Mouse (Mus musculus) forebrain, embryonic 15.5 days (tissue): ENCODE measurements at regions not wholly inside any gene's neighbourhood (a gene's known extent, or its start where the extent isn't known, plus 50 kb on each side); places are given as distances from the start of the nearest gene placed in this dataset.

Source experiments
- ATAC-seq: fragments of 200-750 bp; cut with Nextera tagmentation; replicated peaks from 2 replicates; pipeline ENCODE4 v1.8.0; 2017; ENCODE audit warnings: mild to moderate bottlenecking, moderate TSS enrichment, moderate library complexity
- H3K27ac ChIP-seq: fragments of 300-500 bp; sonication (generic); replicated peaks from 2 replicates; pipeline ENCODE4 v1.5.1; 2015; ENCODE audit warnings: mild to moderate bottlenecking, inconsistent platforms
- H3K27me3 ChIP-seq: fragments of 300-500 bp; sonication (generic); 2 replicates; pipeline ENCODE4 v1.6.1; 2015; ENCODE audit warnings: inconsistent platforms
- H3K36me3 ChIP-seq: fragments of 300-500 bp; sonication (generic); 2 replicates; pipeline ENCODE4 v1.6.1; 2015; ENCODE audit warnings: mild to moderate bottlenecking, inconsistent platforms
- H3K4me1 ChIP-seq: fragments of 300-500 bp; sonication (generic); 2 replicates; pipeline ENCODE4 v1.6.1; 2015; ENCODE audit warnings: inconsistent platforms
- H3K4me2 ChIP-seq: fragments of 300-500 bp; sonication (generic); replicated peaks from 2 replicates; pipeline ENCODE4 v1.6.1; 2015; ENCODE audit warnings: mild to moderate bottlenecking, inconsistent platforms
- H3K4me3 ChIP-seq: fragments of 300-500 bp; sonication (generic); 2 replicates; pipeline ENCODE4 v1.5.1; 2015; ENCODE audit warnings: mild to moderate bottlenecking, inconsistent platforms
- H3K9ac ChIP-seq: fragments of 300-500 bp; sonication (generic); replicated peaks from 2 replicates; pipeline ENCODE4 v1.6.1; 2015; ENCODE audit warnings: mild to moderate bottlenecking, inconsistent platforms
- H3K9me3 ChIP-seq: fragments of 300-500 bp; sonication (generic); 2 replicates; pipeline ENCODE4 v1.6.1; 2016; ENCODE audit warnings: inconsistent platforms
- WGBS: fragments of 180-500 bp; shearing (Covaris S2); methylation state at CpG from one replicate; pipeline ENCODE4 v1.1.7; 2015; ENCODE audit warnings: mixed read lengths; 5-methylcytosine and 5-hydroxymethylcytosine counted together

DNA sequence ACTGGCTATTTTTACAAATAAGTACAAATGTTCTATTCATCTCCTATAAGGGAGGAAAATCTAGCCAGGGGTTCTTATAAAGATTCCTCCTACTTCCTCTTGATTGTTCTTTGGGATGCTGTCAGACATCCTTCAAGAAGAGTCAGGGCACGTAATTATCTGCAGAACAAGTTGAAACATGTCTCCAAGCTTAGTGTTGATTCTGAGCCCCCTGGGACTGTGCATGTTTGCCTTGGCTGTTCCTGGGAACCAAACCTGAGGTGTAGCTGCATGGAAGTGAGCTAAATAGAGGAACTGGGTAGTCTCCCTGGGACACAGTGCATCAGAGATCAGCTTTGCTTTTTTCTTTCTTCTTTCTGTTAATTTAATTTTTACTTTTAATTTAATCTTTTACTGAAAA lies 484.8 kb upstream of the 4930452B06Rik start:
- Histone ChIP-seq H3K4me1 (no peaks in the 10 kb centered on the region), H3K9me3 (no peaks in the 10 kb centered on the region), H3K9ac (no peak overlapping the region), H3K36me3 (no peaks in the 10 kb centered on the region), H3K4me3 (no peak overlapping the region), H3K4me2 (no peak overlapping the region), H3K27me3 (no peaks in the 10 kb centered on the region), H3K27ac (no peak overlapping the region)
- WGBS: 70% methylated on average over 1 of the region's 1 CpGs
- no peak for ATAC-seq

DNA sequence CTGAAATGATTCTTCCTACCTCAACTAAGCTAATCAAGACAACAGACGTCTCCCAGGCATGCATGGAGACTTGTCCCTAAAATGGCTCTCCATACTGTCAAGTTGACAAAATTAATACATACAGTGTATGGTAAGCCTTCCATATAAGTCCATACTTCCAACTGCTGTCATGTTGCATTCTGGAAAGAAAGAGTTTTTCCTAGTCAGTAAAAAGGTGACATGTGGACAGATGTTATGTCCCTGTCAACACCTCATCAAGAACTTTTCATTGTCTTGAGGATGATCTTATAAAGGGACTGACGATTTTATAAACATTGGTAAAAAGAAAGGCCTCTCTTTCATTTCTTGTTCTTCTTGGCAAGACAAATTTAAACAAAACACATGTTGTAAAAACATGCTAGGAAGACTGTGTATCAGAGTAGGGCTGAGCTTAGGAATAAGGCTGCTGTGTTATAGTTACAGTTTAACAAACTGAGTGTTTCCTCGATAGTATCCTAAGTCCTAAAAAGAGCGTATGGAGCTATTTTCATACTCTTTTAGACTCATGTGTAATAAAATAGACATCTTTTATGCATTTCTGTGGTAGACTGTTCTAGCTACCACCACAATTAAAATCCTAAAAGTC lies 480.7 kb upstream of the 4930452B06Rik start:
- WGBS: 82% methylated on average over 4 of the region's 4 CpGs
- H3K4me2 ChIP-seq: no peak overlapping the region

DNA sequence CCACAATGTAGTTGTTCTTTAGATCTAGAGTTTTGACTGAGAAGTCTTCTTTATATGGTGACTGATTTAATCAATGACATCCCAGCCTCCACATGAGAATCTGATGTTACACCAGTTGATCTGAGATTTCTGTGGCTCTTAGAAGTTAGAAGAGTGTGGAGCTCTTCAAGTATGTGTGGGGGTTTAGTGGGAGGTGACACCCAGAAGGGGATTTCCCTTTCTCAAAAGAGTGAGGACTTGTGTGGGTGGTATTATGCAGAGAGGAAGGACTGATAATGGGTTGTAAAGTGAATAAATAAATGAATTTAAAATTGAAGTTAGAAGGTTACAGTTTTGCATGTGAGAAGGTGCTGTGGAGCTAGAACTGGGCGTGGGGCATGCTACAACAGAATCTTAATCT lies 439.7 kb upstream of the 4930452B06Rik start:
- 93% methylated on average over 1 of the region's 1 CpGs for WGBS
- ATAC-seq: no peak
- no peak overlapping the region for H3K9ac ChIP-seq
- no peaks in the 10 kb centered on the region for H3K4me1 ChIP-seq
- H3K27me3 ChIP-seq: no peaks in the 10 kb centered on the region
- no peaks in the 10 kb centered on the region for H3K9me3 ChIP-seq
- no peak overlapping the region for H3K4me3 ChIP-seq
- no peak overlapping the region for H3K27ac ChIP-seq
- no peak overlapping the region for H3K4me2 ChIP-seq
- H3K36me3 ChIP-seq: no peaks in the 10 kb centered on the region

More for the DNA sequence above, 480.7 kb upstream of the 4930452B06Rik start:
- H3K4me1 ChIP-seq: no peaks in the 10 kb centered on the region
- no peak overlapping the region for H3K4me3 ChIP-seq
- no peak overlapping the region for H3K27ac ChIP-seq
- no peak for ATAC-seq
- no peaks in the 10 kb centered on the region for H3K36me3 ChIP-seq
- H3K27me3 ChIP-seq: no peaks in the 10 kb centered on the region
- H3K9me3 ChIP-seq: no peaks in the 10 kb centered on the region
- H3K9ac ChIP-seq: no peak overlapping the region

DNA sequence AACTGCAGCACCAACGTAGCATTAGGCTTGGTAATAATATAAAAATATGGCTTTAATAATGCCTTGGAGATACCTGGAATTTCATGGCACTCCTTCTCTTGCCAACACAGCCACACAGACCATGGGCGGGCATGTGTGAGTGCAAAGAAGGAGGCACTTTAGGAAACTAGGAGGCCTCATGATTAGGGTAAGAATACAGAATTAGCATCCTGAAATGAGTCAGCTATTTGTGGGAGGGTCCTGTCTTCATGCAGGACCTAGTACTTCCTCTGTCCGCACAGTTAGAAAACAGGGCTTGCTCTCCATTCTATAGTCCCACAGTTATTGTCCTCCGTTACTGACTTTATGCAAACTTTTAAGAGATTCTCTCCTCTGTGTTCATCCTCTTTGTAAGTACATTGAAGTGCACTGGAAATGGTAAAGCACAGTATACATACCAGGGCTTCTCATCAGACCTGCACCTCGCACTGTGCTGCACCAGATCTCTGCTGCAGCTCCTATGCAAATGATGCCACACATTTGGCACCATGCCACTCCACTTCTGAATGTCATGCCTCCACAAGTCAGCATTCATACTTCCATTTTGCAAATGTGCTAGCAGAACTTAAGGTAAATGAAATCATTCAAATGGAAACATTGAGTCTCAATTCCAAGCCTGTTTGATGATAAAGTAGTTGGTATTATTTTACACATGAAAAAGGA lies 423.7 kb upstream of the 4930452B06Rik start:
- H3K9me3 ChIP-seq: no peaks in the 10 kb centered on the region
- 76% methylated on average over 5 of the region's 5 CpGs for WGBS
- no peak overlapping the region for H3K9ac ChIP-seq
- no peak overlapping the region for H3K27ac ChIP-seq
- 0 out of 2 replicates have a peak, but pooled peaks have one; percentile 60 for ATAC-seq
- H3K4me2 ChIP-seq: no peak overlapping the region
- no peaks in the 10 kb centered on the region for H3K36me3 ChIP-seq
- no peaks in the 10 kb centered on the region for H3K4me1 ChIP-seq
- H3K4me3 ChIP-seq: no peak overlapping the region
- no peaks in the 10 kb centered on the region for H3K27me3 ChIP-seq

DNA sequence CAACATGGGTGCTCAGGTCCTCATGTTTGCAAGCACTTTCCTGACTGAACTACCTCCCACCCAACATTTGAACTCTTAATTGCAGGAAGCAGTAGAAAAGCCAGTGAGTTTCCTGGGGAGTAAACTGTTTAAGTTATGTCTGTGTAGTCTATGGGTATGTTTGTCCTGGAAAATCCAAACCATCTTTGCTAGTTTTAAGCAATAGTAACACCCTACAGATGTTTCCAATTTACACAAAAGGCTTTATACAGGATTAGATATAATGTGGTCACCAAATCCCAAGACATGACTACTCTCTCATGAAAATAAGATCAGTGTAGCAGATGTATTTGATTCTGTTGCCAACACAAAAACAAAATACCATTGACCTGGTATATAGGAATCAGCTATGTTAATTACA lies 421.1 kb upstream of the 4930452B06Rik start:
- no peaks in the 10 kb centered on the region for H3K4me1 ChIP-seq
- H3K36me3 ChIP-seq: no peaks in the 10 kb centered on the region
- ATAC-seq: no peak
- no peak overlapping the region for H3K27ac ChIP-seq
- no peaks in the 10 kb centered on the region for H3K9me3 ChIP-seq
- H3K4me3 ChIP-seq: no peak overlapping the region
- no peak overlapping the region for H3K4me2 ChIP-seq
- no peak overlapping the region for H3K9ac ChIP-seq
- no peaks in the 10 kb centered on the region for H3K27me3 ChIP-seq

DNA sequence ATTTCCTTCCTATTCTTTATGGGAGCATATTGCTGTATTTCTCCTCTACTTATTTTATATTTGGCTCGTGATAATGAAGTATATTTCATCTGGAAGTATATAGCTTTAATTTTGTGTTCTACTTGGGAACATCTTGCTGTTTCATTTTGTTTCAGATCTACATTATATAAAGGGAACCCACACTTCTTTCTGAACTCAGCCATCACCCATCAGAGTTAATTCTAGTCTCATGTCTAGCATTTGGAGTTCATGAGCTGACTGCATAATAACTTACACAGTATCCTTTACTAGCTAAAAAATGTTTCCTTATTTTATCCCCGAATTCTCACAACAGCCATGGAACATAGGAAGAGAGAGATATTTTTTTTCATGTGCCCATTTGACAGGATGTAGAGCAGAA lies 413.6 kb upstream of the 4930452B06Rik start:
- WGBS: 76% methylated on average over 2 of the region's 2 CpGs
- no peak for ATAC-seq

DNA sequence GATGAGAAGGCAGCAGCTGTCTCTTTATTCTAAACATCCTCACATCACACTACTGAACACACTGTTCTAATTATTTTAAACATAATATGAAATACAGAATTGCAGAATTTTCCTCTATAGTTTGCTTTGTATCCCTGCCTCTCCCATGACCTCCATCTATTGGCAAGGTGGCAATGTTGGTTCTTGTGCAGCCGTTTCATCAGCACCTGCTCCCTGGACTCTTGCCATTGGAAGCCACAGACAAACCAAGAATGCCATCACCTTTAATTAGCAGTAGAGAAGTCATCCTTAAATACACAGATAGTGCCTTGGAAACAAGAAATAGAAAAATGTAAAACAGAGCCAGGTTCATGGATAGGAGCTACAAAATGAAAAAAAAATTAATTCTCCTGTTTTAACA lies 413.0 kb upstream of the 4930452B06Rik start:
- H3K27ac ChIP-seq: no peak overlapping the region
- 53% methylated on average over 1 of the region's 1 CpGs for WGBS
- no peak overlapping the region for H3K9ac ChIP-seq
- no peaks in the 10 kb centered on the region for H3K4me1 ChIP-seq
- no peak for ATAC-seq
- no peak overlapping the region for H3K4me2 ChIP-seq
- no peaks in the 10 kb centered on the region for H3K36me3 ChIP-seq
- no peaks in the 10 kb centered on the region for H3K27me3 ChIP-seq
- H3K4me3 ChIP-seq: no peak overlapping the region
- H3K9me3 ChIP-seq: no peaks in the 10 kb centered on the region

More for the DNA sequence above, 413.6 kb upstream of the 4930452B06Rik start:
- no peak overlapping the region for H3K4me2 ChIP-seq
- H3K9ac ChIP-seq: no peak overlapping the region
- H3K36me3 ChIP-seq: no peaks in the 10 kb centered on the region
- no peaks in the 10 kb centered on the region for H3K27me3 ChIP-seq
- no peaks in the 10 kb centered on the region for H3K9me3 ChIP-seq
- no peaks in the 10 kb centered on the region for H3K4me1 ChIP-seq
- no peak overlapping the region for H3K4me3 ChIP-seq
- no peak overlapping the region for H3K27ac ChIP-seq

DNA sequence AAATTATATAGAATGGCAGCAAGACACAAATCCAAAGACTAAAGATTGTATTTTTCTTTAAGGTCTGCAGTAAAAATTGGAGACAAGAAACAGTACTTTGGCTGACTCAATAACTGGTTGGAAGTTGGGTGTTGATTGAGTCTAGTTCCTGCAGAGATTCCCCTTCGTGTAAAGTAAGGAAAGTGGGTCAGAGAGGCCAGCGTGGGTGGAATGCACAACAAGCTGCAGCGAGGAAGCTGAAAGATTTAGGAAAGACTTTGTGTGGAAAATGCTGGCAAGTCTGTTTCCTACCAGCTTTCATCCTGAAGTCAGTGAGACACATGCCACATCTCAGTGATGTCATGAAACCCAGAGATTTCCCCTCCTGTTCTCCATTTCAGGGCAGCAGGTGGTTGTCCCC lies 405.1 kb upstream of the 4930452B06Rik start:
- H3K36me3 ChIP-seq: no peaks in the 10 kb centered on the region
- no peaks in the 10 kb centered on the region for H3K9me3 ChIP-seq
- WGBS: 88% methylated on average over 3 of the region's 3 CpGs
- no peak for ATAC-seq
- H3K27ac ChIP-seq: no peak overlapping the region
- H3K9ac ChIP-seq: no peak overlapping the region
- H3K4me3 ChIP-seq: no peak overlapping the region
- no peak overlapping the region for H3K4me2 ChIP-seq
- H3K27me3 ChIP-seq: no peaks in the 10 kb centered on the region
- H3K4me1 ChIP-seq: no peaks in the 10 kb centered on the region

DNA sequence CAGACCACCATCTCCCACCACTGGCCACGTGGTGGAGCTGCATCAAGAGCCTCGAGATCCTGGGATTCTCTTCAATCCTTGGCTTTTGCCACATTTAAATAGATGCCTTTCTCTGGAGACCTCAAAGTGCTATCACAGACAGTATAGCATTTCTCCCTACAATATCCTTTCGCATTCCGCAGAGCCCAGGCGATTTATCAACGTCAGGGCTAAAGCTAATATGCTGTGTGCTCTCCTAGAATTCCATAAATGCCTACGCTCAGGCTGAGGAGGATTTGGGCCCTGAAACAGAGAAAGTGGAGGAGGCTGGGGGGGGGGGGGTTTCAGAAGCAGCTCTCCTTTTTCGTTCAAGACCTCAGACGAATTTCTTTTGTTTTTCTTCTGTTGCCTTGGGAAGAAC lies 394.0 kb upstream of the 4930452B06Rik start:
- H3K4me3 ChIP-seq: no peak overlapping the region
- H3K27me3 ChIP-seq: no peaks in the 10 kb centered on the region
- no peak for ATAC-seq
- no peaks in the 10 kb centered on the region for H3K36me3 ChIP-seq
- 77% methylated on average over 9 of the region's 9 CpGs for WGBS
- H3K4me1 ChIP-seq: no peaks in the 10 kb centered on the region
- H3K9me3 ChIP-seq: no peaks in the 10 kb centered on the region
- H3K4me2 ChIP-seq: no peak overlapping the region
- H3K9ac ChIP-seq: no peak overlapping the region
- H3K27ac ChIP-seq: no peak overlapping the region

DNA sequence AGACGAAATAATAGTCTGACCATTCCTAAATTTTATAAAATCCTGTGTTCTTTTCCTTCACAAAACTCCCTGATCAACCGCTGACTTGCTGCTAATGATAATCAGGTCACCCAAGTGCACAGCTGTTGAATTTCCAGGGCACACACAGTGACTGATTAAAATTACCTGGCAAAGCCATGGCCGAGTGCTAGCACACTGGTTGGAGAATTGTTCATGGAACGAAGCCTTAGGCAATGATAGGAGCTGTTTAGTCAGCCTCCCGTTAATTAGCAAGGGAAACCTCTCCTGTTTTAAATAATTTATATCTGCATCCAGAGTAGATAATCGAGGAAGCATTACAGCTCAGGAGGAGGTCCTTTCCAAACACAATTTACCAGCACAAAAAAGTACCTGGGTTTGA lies 362.8 kb upstream of the 4930452B06Rik start:
- 31% methylated on average over 6 of the region's 6 CpGs for WGBS

DNA sequence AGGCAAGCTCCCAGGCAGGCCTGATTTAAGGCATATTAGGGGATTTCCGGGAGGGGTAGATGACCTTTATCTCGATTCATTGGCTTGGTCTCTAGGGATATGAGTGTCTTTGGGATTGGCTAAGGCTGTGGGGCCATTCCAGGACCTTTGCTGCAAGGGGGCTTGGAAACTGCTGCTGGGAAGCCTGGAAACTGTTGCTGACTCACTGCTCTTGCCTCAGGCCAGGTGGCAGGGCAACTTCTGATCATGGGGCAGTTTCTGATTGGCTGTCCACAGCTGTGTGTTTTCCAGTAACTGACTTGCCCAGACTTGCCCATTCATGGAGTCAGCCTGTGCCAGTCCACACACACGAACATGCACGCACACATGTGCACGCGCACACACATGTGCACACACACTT lies 349.8 kb upstream of the 4930452B06Rik start:
- Histone ChIP-seq H3K36me3 (no peaks in the 10 kb centered on the region), H3K27me3 (no peaks in the 10 kb centered on the region), H3K4me1 (no peaks in the 10 kb centered on the region), H3K4me2 (no peak overlapping the region), H3K27ac (no peak overlapping the region), H3K9ac (no peak overlapping the region), H3K4me3 (no peak overlapping the region), H3K9me3 (no peaks in the 10 kb centered on the region)
- ATAC-seq: no peak
- WGBS: 89% methylated on average over 6 of the region's 6 CpGs

More for the DNA sequence above, 362.8 kb upstream of the 4930452B06Rik start:
- H3K36me3 ChIP-seq: no peaks in the 10 kb centered on the region
- no peaks in the 10 kb centered on the region for H3K4me1 ChIP-seq
- H3K27ac ChIP-seq: no peak overlapping the region
- H3K4me3 ChIP-seq: no peak overlapping the region
- no peaks in the 10 kb centered on the region for H3K27me3 ChIP-seq
- H3K9ac ChIP-seq: no peak overlapping the region
- no peaks in the 10 kb centered on the region for H3K9me3 ChIP-seq
- ATAC-seq: no peak
- H3K4me2 ChIP-seq: no peak overlapping the region

DNA sequence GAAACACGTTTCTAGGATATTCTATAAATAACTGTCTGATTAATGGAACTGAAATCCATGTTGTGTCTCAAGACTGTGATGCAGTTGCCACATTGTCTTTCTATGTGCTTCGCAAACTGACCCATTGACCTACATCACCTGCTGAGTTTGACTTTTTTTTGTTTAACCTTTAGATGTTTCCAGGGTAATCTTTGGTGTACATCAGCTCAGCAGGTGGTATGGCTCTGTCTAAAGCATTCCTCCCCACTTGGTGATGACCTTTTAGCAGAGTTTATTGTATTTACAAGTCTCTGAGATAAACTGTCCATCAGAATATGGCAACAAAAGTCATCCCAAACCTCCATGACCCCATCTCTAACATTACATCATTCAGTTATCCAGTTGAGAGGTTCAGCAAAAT lies 337.0 kb upstream of the 4930452B06Rik start:
- H3K36me3 ChIP-seq: no peaks in the 10 kb centered on the region
- WGBS: 76% methylated on average over 2 of the region's 2 CpGs

More for the DNA sequence above, 337.0 kb upstream of the 4930452B06Rik start:
- Histone ChIP-seq H3K27ac (no peak overlapping the region), H3K4me1 (no peaks in the 10 kb centered on the region), H3K4me3 (no peak overlapping the region), H3K4me2 (no peak overlapping the region), H3K9ac (no peak overlapping the region), H3K9me3 (no peaks in the 10 kb centered on the region), H3K27me3 (no peaks in the 10 kb centered on the region)
- no peak for ATAC-seq
